Mouse (Mus musculus) kidney, embryonic 16.5 days (tissue): ENCODE measurements around the gene Trh. TPM values are rescaled to one million over a fixed set of nuclear protein-coding genes. Genes with fewer than 3 reads are reported as not detected.

ENCODE experiments used
- ATAC-seq: fragments of 200-750 bp; cut with Nextera tagmentation; 2 replicates; pipeline ENCODE4 v1.8.0; 2017; ENCODE audit warnings: moderate TSS enrichment; ENCODE audit not compliant: low FRiP score, low TSS enrichment
- H3K27ac ChIP-seq: fragments of 300-500 bp; sonication (generic); 2 replicates; pipeline ENCODE4 v1.5.1; 2014; ENCODE audit warnings: low read length
- H3K27me3 ChIP-seq: fragments of 300-500 bp; sonication (generic); 2 replicates; pipeline ENCODE4 v1.6.1; 2014; ENCODE audit warnings: low read length, control low read depth, mixed read lengths; ENCODE audit not compliant: insufficient read depth
- H3K36me3 ChIP-seq: fragments of 300-500 bp; sonication (generic); 2 replicates; pipeline ENCODE4 v1.6.1; 2014; ENCODE audit warnings: low read length, control low read depth, mixed read lengths; ENCODE audit not compliant: insufficient read depth
- H3K4me1 ChIP-seq: fragments of 300-500 bp; sonication (generic); 2 replicates; pipeline ENCODE4 v1.6.1; 2014; ENCODE audit warnings: low read length, control low read depth, mixed read lengths; ENCODE audit not compliant: insufficient read depth
- H3K4me2 ChIP-seq: fragments of 300-500 bp; sonication (generic); replicated peaks from 2 replicates; pipeline ENCODE4 v1.6.1; 2014; ENCODE audit warnings: low read depth, low read length
- H3K4me3 ChIP-seq: fragments of 300-500 bp; sonication (generic); 2 replicates; pipeline ENCODE4 v1.5.1; 2014; ENCODE audit warnings: mild to moderate bottlenecking, low read length
- H3K9ac ChIP-seq: fragments of 300-500 bp; sonication (generic); replicated peaks from 2 replicates; pipeline ENCODE4 v1.6.1; 2014; ENCODE audit warnings: low read length
- H3K9me3 ChIP-seq: fragments of 300-500 bp; sonication (generic); 2 replicates; pipeline ENCODE4 v1.6.1; 2016; ENCODE audit warnings: low read length, control low read depth
- WGBS: fragments of 180-500 bp; shearing (Covaris S2); extraction: QIAGEN DNeasy Blood & Tissue Kit; methylation state at CpG from one replicate; pipeline ENCODE4 v1.1.7; 2014; 5-methylcytosine and 5-hydroxymethylcytosine counted together
- polyA plus RNA-seq: library from polyadenylated mRNA; unstranded; fragments of >200 nt; fragmentation: Nextera tagmentation; extraction: Ambion mirVana; gene quantifications from 2 replicates; pipeline ENCODE4 v1.2.1, GENCODE M21; 2015

The Trh gene
- polyA plus RNA-seq, 1 experiment from 2014 or later: 7.2 TPM

DNA sequence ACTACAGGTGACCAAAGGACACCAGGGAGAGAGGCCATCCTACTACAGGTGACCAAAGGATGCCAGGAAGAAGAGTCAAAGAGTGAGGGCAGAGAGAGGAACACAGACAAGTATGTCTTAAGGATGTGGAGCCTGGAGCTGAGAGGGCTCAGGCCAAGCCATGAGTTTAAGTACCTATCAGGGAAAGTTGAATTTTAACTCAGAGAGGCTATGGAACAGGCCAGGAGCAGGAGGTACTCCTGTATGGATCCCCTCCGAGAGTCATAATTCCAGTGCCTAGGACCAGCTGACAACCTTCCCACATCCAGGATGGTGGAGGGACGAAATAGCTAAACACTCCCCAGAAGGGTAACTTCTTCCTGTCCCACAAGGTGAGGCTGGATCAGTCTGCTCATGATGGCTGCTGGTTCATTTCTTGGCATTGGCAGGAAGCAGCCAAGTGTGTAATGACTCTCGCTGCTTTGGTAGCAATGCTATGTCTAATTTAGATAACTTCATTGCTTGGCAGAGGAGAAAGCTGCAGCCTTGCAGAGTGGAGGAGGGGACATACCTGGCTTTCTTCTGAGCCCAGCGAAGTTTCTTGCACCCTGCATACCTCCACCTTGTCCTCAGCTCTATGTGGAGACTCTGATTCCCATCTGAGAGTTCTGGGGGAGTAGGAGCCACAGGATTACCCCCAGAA lies 16.9 kb upstream of the Trh start:
- Histone ChIP-seq H3K4me3 (no peak overlapping the region), H3K36me3 (no peaks in the 10 kb centered on the region), H3K4me2 (no peak overlapping the region), H3K4me1 (peaks cover 2% of the 10 kb centered on the region; the same call in 1 of the 2 replicates), H3K27ac (peak overlapping the region; percentile 74), H3K9me3 (no peaks in the 10 kb centered on the region), H3K9ac (no peak overlapping the region), H3K27me3 (no peaks in the 10 kb centered on the region)
- WGBS: 34% methylated on average over 4 of the region's 4 CpGs
- peak; percentile 71 for ATAC-seq

DNA sequence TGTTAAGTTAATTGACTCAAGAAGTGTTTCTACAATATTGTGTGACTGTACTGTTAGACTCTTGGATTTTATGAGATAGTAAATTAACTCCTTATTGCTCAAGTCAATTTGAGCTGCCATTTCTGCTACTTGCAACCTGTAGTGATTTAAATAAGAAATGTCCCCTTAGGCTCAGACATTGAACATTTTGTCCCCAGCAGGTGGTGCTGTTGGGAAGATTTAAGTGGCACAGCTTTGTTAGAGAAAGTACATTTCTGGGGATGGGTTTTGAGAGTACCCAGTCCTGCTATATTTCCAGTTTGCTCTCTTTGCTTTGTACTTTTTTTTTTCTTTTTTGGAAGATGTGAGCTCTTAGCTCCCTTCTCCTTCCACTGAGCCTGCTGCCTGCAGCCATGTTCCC lies 10.9 kb upstream of the Trh start:
- ATAC-seq: no peak
- no peak overlapping the region for H3K4me2 ChIP-seq
- H3K9ac ChIP-seq: no peak overlapping the region
- H3K36me3 ChIP-seq: no peaks in the 10 kb centered on the region
- 0 out of 2 replicates have a peak, but pooled peaks cover 4% of the 10 kb centered on the region for H3K9me3 ChIP-seq
- no peaks in the 10 kb centered on the region for H3K4me1 ChIP-seq
- no peak overlapping the region for H3K27ac ChIP-seq
- H3K27me3 ChIP-seq: no peaks in the 10 kb centered on the region
- H3K4me3 ChIP-seq: no peak overlapping the region

DNA sequence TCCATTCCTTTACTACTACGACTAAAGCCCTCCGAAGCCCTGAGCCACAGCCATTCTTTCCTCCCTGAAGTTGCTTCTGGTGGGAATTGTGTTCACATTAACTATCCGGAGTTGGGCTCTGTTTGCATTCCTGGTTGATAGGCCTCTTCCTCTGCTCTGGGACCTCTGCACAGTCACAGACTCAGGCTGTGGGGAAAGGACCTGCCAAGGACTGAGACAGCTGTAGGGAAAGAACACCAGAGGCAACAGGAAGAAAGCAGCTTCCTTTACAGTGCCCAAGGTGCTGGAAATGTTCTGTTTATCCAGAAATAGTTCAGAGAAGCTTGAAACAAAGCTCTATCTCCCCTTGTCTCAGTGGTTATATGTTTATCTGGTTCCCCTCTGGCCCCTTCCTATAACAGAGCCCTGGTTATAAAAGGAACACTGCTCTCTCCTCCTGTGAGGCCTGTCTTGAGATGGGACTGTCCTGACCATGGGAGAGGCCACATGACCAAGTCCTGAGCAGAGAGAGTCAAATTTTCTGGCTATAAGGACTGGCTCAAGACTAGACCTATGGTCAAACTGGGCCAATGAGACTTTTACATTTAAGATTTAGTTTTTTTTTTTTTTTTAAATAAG lies 8.9 kb upstream of the Trh start:
- Histone ChIP-seq H3K9me3 (0 out of 2 replicates have a peak, but pooled peaks cover 4% of the 10 kb centered on the region), H3K4me2 (no peak overlapping the region), H3K9ac (no peak overlapping the region), H3K27ac (no peak overlapping the region), H3K27me3 (no peaks in the 10 kb centered on the region), H3K4me1 (no peaks in the 10 kb centered on the region), H3K36me3 (no peaks in the 10 kb centered on the region), H3K4me3 (no peak overlapping the region)
- whole genome bisulfite sequencing: 74% methylated on average over 3 of the region's 3 CpGs
- ATAC-seq: no peak

GRCm38 (mm10) chr6:92247215-92247919 lies 2.9 kb upstream of the Trh start:
- ATAC-seq: no peak
- no peaks in the 10 kb centered on the region for H3K36me3 ChIP-seq
- H3K9ac ChIP-seq: no peak overlapping the region
- 0 out of 2 replicates have a peak, but pooled peaks cover 5% of the 10 kb centered on the region for H3K4me1 ChIP-seq
- no peak overlapping the region for H3K4me3 ChIP-seq
- 34% methylated on average over 7 of the region's 7 CpGs for WGBS
- H3K27me3 ChIP-seq: peaks cover 29% of the 10 kb centered on the region
- no peak overlapping the region for H3K4me2 ChIP-seq
- no peaks in the 10 kb centered on the region for H3K9me3 ChIP-seq
- H3K27ac ChIP-seq: no peak overlapping the region

DNA sequence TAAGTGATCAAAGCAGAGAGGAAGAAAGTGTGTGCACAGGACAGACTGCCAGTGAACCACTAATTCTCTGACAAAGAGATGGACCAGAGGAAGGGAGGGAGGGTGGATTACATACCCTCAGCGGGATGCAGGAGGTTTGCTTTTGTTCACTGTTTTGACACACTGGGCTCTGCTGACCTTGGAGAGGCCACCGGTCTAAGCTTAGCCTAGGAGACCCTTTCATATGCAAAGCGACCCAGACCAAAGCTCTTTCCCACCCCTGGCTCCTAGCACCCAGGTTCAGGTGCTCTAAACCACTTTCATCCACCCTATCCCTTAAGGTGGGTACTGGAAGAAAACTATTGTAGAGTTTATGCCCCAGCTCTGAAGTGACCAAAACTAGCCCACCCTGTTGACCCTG lies 1.9 kb upstream of the Trh start:
- WGBS: 36% methylated on average over 3 of the region's 3 CpGs
- H3K36me3 ChIP-seq: no peaks in the 10 kb centered on the region
- no peak overlapping the region for H3K27ac ChIP-seq

DNA sequence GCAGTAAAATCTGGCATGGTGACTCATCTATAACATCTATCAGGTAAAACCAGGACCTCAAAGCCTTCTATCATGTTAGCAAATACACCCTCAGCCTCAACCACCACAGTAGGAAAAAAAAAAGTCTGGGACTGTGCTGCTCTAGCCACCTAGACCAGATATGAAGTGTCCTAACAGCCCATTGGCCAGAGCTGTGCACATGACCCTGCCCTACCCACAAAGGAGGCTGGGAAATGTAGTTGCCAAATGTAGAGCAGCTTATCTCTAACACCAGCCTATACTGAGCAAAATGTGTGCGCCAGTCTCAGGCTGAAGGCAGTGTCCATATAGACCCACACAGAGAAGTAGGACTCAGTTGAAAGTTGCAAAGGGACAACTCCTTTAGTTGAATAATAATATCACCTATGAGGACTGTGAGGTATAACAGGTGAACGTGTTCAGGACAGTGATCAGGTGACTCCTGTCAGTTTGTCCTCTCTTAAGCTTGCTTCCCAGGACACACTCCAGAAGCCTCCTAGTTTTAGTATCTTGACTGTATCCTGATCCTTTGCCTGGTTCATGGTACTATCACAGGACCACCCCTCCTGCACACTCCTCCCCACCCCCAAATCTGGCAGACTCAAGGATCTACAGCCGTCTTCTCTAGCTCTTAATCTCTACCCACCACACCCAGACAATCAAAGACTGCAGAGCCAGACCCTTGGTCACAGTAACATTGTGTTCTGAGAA lies 3.1 kb downstream of the Trh start:
- H3K27ac ChIP-seq: no peak overlapping the region
- H3K9ac ChIP-seq: no peak overlapping the region
- H3K4me2 ChIP-seq: no peak overlapping the region
- H3K4me3 ChIP-seq: no peak overlapping the region
- peaks cover 29% of the 10 kb centered on the region for H3K27me3 ChIP-seq
- H3K36me3 ChIP-seq: no peaks in the 10 kb centered on the region
- ATAC-seq: peak; percentile 91
- 0 out of 2 replicates have a peak, but pooled peaks cover 5% of the 10 kb centered on the region for H3K4me1 ChIP-seq
- no peaks in the 10 kb centered on the region for H3K9me3 ChIP-seq
- 69% methylated on average over 3 of the region's 3 CpGs for WGBS

More for the DNA sequence above, 1.9 kb upstream of the Trh start:
- Histone ChIP-seq H3K4me1 (0 out of 2 replicates have a peak, but pooled peaks cover 5% of the 10 kb centered on the region), H3K9me3 (no peaks in the 10 kb centered on the region), H3K4me3 (no peak overlapping the region), H3K4me2 (no peak overlapping the region), H3K27me3 (peaks cover 29% of the 10 kb centered on the region), H3K9ac (no peak overlapping the region)
- ATAC-seq: no peak

DNA sequence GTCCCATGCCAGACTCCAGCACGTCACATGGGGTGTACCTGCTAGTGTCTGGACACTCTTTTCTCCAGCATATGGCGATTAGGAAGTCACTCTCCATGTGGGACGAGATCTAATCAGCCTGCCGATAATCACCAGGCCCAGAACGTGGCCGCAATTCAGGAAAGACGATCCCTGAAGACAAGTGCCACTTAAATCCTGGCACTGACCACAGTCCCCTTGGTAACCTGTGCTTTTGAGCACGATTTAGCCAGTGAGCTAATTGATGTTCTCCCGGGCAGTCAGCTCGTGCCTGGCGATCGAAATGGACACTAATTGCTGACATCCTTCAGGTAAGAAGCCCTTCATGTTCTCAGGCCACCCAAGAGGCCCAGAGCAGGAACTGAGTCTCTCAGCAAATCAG lies 9.4 kb downstream of the Trh start:
- H3K4me3 ChIP-seq: no peak overlapping the region
- no peak for ATAC-seq
- WGBS: 61% methylated on average over 12 of the region's 12 CpGs
- no peaks in the 10 kb centered on the region for H3K4me1 ChIP-seq
- no peaks in the 10 kb centered on the region for H3K9me3 ChIP-seq
- no peak overlapping the region for H3K27ac ChIP-seq
- H3K9ac ChIP-seq: no peak overlapping the region
- no peaks in the 10 kb centered on the region for H3K36me3 ChIP-seq
- H3K27me3 ChIP-seq: no peaks in the 10 kb centered on the region
- no peak overlapping the region for H3K4me2 ChIP-seq

DNA sequence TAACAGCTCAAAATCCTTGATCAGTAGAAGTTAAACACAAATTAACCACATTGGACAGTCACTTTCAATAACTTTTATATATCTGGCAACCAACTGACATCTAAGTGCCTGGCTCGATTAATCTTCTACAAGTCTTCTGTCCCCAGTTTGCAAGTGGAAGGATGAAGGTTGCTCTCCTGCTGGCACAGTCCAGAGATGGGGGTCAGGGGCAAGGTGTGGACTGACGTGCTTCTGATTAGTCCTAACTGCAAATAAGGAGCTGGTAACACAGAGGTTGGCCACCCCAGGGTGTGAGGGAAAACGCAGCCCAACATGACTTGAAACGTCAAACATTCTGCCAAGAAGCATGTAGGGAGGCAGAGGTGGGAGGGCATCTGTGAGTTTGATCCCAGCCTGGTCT lies 12.7 kb downstream of the Trh start:
- Histone ChIP-seq H3K9ac (no peak overlapping the region), H3K9me3 (no peaks in the 10 kb centered on the region), H3K27me3 (no peaks in the 10 kb centered on the region), H3K4me2 (no peak overlapping the region), H3K27ac (no peak overlapping the region), H3K36me3 (no peaks in the 10 kb centered on the region), H3K4me1 (no peaks in the 10 kb centered on the region), H3K4me3 (no peak overlapping the region)
- peak; percentile 86 for ATAC-seq
- WGBS: 69% methylated on average over 4 of the region's 4 CpGs

DNA sequence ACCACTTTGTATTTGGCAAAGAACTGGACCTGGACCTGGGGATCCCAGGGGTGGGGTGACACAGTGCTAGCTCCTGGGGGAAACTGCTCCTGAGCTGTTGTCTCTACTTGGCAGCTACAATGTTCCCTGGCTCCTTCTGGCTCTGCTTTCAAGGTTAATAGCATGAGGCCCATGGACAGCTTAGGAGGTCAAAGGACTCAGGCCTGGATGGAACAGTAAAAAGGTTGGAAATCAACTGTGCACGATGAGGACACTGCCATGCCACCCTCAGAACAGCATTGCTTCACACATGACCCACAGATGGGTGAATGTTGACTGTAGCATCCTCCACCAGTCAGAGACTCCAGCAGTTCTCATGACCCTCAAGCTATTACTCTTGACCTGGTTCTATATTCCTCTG lies 13.1 kb downstream of the Trh start:
- no peaks in the 10 kb centered on the region for H3K4me1 ChIP-seq
- H3K27me3 ChIP-seq: no peaks in the 10 kb centered on the region
- ATAC-seq: peak; percentile 46; the same call in 1 of the 2 replicates
- no peaks in the 10 kb centered on the region for H3K9me3 ChIP-seq
- H3K36me3 ChIP-seq: no peaks in the 10 kb centered on the region
- WGBS: 52% methylated on average over 1 of the region's 1 CpGs
- H3K9ac ChIP-seq: no peak overlapping the region
- H3K4me2 ChIP-seq: no peak overlapping the region
- no peak overlapping the region for H3K27ac ChIP-seq
- H3K4me3 ChIP-seq: no peak overlapping the region
